Mouse (Mus musculus) E14TG2a.4 (cell line): ENCODE results near the gene Fgfr3.

Experiments used
- CTCF ChIP-seq: conservative IDR thresholded peaks from 2 replicates; pipeline ENCODE4 v1.5.1; 2014; ENCODE audit warnings: low read length
- NANOG ChIP-seq: IDR thresholded peaks from 2 replicates; pipeline ENCODE4 v1.6.1; 2014; ENCODE audit warnings: borderline replicate concordance, low read length, mixed read lengths

- TF ChIP-seq CTCF, result no peak
- TF ChIP-seq NANOG, result no peak
These were observed 21.5 kb upstream of the Fgfr3 start for GRCm38 (mm10) chr5:33700010-33700409.
